ENCODE assay signal across 10 mouse cellular contexts in genomic region chr19:38981966-38982365, GRCm38 (mm10). TPM values are rescaled to one million over a fixed set of nuclear protein-coding genes. Genes with fewer than 3 reads are reported as not detected.
DNase-seq lines count a peak whose midpoint lies in the region; ATAC-seq and TF ChIP-seq lines count a peak whose summit lies in the region.
"Had no signal": no experiment of that assay in that cellular context is flagged by ENCODE, and none has a peak within 500 bp of the region (broad histone marks: within the 10 kb centered on the region; RNA-seq: fewer than 3 reads in every experiment).

No protein-coding gene starts in this region.

- no peak overlapping the region for H3K9ac ChIP-seq in ES-E14 (ENCODE audit: insufficient read depth, low read depth, low read length, poor library complexity, severe bottlenecking)
- no peak overlapping the region for H3K9ac ChIP-seq in liver, postnatal 0 days (replicated peaks)
- H3K9ac ChIP-seq: stomach, embryonic 15.5 days had no signal

- no peak for ATAC-seq in liver, postnatal 0 days

- DNase-seq in 3T3-L1 (ENCODE audit: low read depth, low spot score) (peak; percentile 88), ES-E14 (ENCODE audit: low read depth, low spot score) (peak; percentile 50)
- peak; percentile 18 for DNase-seq in cerebellum, adult 11 months
- DNase-seq in frontal cortex, postnatal 10 days (ENCODE audit: low spot score in 2 of 2): peak; percentile 27 to 63
- DNase-seq in kidney, postnatal 14 days: peak; percentile 56
- peak; percentile 74 for DNase-seq in liver, postnatal 0 days
- peak; percentile 47 for DNase-seq in right cerebral cortex, adult 18-20 months
- peak; percentile 17 for DNase-seq in urinary bladder, postnatal 10 days (ENCODE audit: low spot score)

- no peak overlapping the region for H3K27ac ChIP-seq in ES-E14 (ENCODE audit: insufficient read depth, low read depth, low read length, poor library complexity, severe bottlenecking)
- no peak overlapping the region for H3K27ac ChIP-seq in liver, postnatal 0 days (ENCODE audit: low read depth)
- H3K27ac ChIP-seq: stomach, embryonic 15.5 days had no signal

- TF ChIP-seq CTCF in liver, postnatal 0 days (IDR thresholded peaks at IDR 0.05; ENCODE audit: low read depth): peak; percentile 90

- H3K4me3 ChIP-seq in ES-E14 (ENCODE audit: insufficient read depth in 1 of 2, low read depth in 1 of 2, low read length in 2 of 2, poor library complexity in 1 of 2, severe bottlenecking in 1 of 2): no peak overlapping the region
- H3K4me3 ChIP-seq in liver, postnatal 0 days (ENCODE audit: low read depth, low read length): no peak overlapping the region
- H3K4me3 ChIP-seq: stomach, embryonic 15.5 days had no signal

- WGBS in liver, postnatal 0 days (ENCODE audit: insufficient replicate concordance): 0% methylated on average over 1 of the region's 1 CpGs

- no peaks in the 10 kb centered on the region for H3K27me3 ChIP-seq in liver, postnatal 0 days (ENCODE audit: insufficient read depth, low read length)
- H3K27me3 ChIP-seq: stomach, embryonic 15.5 days had no signal

- H3K9me3 ChIP-seq in ES-E14 (ENCODE audit: control insufficient read depth, insufficient read depth, low read depth, low read length): no peaks in the 10 kb centered on the region
- H3K9me3 ChIP-seq in liver, postnatal 0 days (ENCODE audit: low read length): no peaks in the 10 kb centered on the region
- H3K9me3 ChIP-seq: stomach, embryonic 15.5 days had no signal

- in situ Hi-C loops in ES-E14 (cut with MboI; ENCODE audit: low sequenced_read_pairs in 2 of 2, unreplicated experiment in 2 of 2): loop anchor here (10.0 to 25.0 kb wide), 3 partner anchors 733 to 1255 kb away; no protein-coding TSS in a partner anchor

- TF ChIP-seq EP300 in liver, postnatal 0 days (IDR thresholded peaks at IDR 0.05; ENCODE audit: low read depth): no peak

- H3K4me2 ChIP-seq in liver, postnatal 0 days (ENCODE audit: low read depth, low read length): no peak overlapping the region
- H3K4me2 ChIP-seq: stomach, embryonic 15.5 days had no signal

- no peaks in the 10 kb centered on the region for H3K4me1 ChIP-seq in ES-E14 (ENCODE audit: control insufficient read depth in 2 of 2, insufficient read depth in 2 of 2, low read length in 2 of 2, poor library complexity in 1 of 2)
- H3K4me1 ChIP-seq in liver, postnatal 0 days (ENCODE audit: insufficient read depth): no peaks in the 10 kb centered on the region
- H3K4me1 ChIP-seq: stomach, embryonic 15.5 days had no signal

- H3K36me3 ChIP-seq in ES-E14 (ENCODE audit: control insufficient read depth, insufficient read depth, low read length, poor library complexity, severe bottlenecking): no peaks in the 10 kb centered on the region
- H3K36me3 ChIP-seq in liver, postnatal 0 days (replicated peaks; ENCODE audit: insufficient read depth, low read length): no peaks in the 10 kb centered on the region
- H3K36me3 ChIP-seq: stomach, embryonic 15.5 days had no signal

TF ChIP-seq in ES-E14, 5 proteins besides CTCF, POLR2A, EP300 and RAD21:
- TF ChIP-seq MAFK (IDR thresholded peaks at IDR 0.05; ENCODE audit: insufficient read depth, low read depth, low read length) (no peak), ZNF384 (IDR thresholded peaks at IDR 0.05; ENCODE audit: low read depth, low read length) (peak; percentile 50; the same call in 1 of the 2 replicates), ZC3H11A (IDR thresholded peaks at IDR 0.05; ENCODE audit: borderline replicate concordance, low read depth, low read length) (peak; percentile 92; the same call in 1 of the 2 replicates), CHD2 (IDR thresholded peaks at IDR 0.05; ENCODE audit: low read depth, low read length) (no peak), HCFC1 (IDR thresholded peaks at IDR 0.05; ENCODE audit: borderline replicate concordance, insufficient read depth, low read length) (no peak)
TF ChIP-seq in ES-E14: peak in this region for 2.

RNA-seq across cellular contexts. Expression of gene Cyp2c55, which starts 24.9 kb away (rescaled TPM):
- 0.16 and 0.40 TPM in 2 replicates for total RNA-seq in ES-E14 (2012; rRNA removed)
- 0.12 and 0.19 TPM in 2 replicates for polyA plus RNA-seq in liver, postnatal 0 days (2015; fragmentation: Nextera tagmentation; extraction: Ambion mirVana)
- polyA plus RNA-seq: gonadal fat pad, adult 2 months had no signal

RNA-seq across cellular contexts. Expression of gene Hells, which starts 51.3 kb away (rescaled TPM):
- total RNA-seq in ES-E14 (2012; rRNA removed): 132 and 190 TPM in 2 replicates
- 9.4 and 10.5 TPM in 2 replicates for polyA plus RNA-seq in liver, postnatal 0 days (2015; fragmentation: Nextera tagmentation; extraction: Ambion mirVana)

Comparison
In these comparisons a context has a peak if more than half of its experiments do, and no peak if none do; other contexts are left out.
1. DNase-seq: peak in every context shown above with its lines; median percentile 88 in 3T3-L1; 74 in liver, postnatal 0 days; 56 in kidney, postnatal 14 days; 50 in ES-E14; 47 in right cerebral cortex, adult 18-20 months; 45 in frontal cortex, postnatal 10 days; 18 in cerebellum, adult 11 months; 17 in urinary bladder, postnatal 10 days.